Mouse (Mus musculus) CH12.LX (cell line): ENCODE results near the gene Sh3bp5l.

Experiments used
- BHLHE40 ChIP-seq: IDR thresholded peaks from 2 replicates; pipeline ENCODE4 v1.6.1; 2011; ENCODE audit warnings: mild to moderate bottlenecking, low read depth, low read length, improper control_type of control experiment
- CTCF ChIP-seq, 2 experiments: IDR thresholded peaks in 1 of 2; conservative IDR thresholded peaks in 1 of 2; 2 replicates each; pipeline ENCODE4 v1.5.1; 2011 to 2012; ENCODE audit warnings: low read depth in 2 of 2, low read length in 2 of 2, improper control_type of control experiment in 1 of 2, inconsistent platforms in 1 of 2, mild to moderate bottlenecking in 1 of 2, moderate library complexity in 1 of 2
- EP300 ChIP-seq: IDR thresholded peaks from 2 replicates; pipeline ENCODE4 v1.6.1; 2011; ENCODE audit warnings: low read length, improper control_type of control experiment
- JUND ChIP-seq: conservative IDR thresholded peaks from 2 replicates; pipeline ENCODE4 v1.6.1; 2011; ENCODE audit warnings: low read depth, low read length, improper control_type of control experiment
- POLR2A ChIP-seq: IDR thresholded peaks from 2 replicates; pipeline ENCODE4 v1.6.1; 2011; ENCODE audit warnings: low read depth, mild to moderate bottlenecking, improper control_type of control experiment, low read length
- RAD21 ChIP-seq: IDR thresholded peaks from 2 replicates; pipeline ENCODE4 v1.6.1; 2011; ENCODE audit warnings: low read depth, mild to moderate bottlenecking, low read length, improper control_type of control experiment, moderate library complexity

GRCm38 (mm10) chr11:58323570-58324340, 6.8 kb upstream of the Sh3bp5l start:
- TF ChIP-seq RAD21 (no peak), EP300 (no peak), BHLHE40 (no peak), CTCF (conservative IDR thresholded peaks at IDR 0.05 in 1 of 2, IDR thresholded peaks at IDR 0.05 in 1 of 2; ENCODE audit: low read depth in 2 of 2, low read length in 2 of 2) (no peak), POLR2A (no peak), JUND (no peak)
